Mouse (Mus musculus) G1E (cell line): ENCODE results near the gene Mreg.
"Not testable (repeated sequence)": the region's sequence is repeated elsewhere in the genome, so short reads cannot be mapped to it uniquely, and the experiment has no call there.

Experiments used
- CTCF ChIP-seq: IDR thresholded peaks from 2 replicates; pipeline ENCODE4 v1.5.1; 2012; ENCODE audit warnings: low read depth, low read length, inconsistent platforms, mixed read lengths
- GATA1 ChIP-seq: IDR thresholded peaks from 2 replicates; pipeline ENCODE4 v1.6.1; 2012; ENCODE audit warnings: borderline replicate concordance, low read length, inconsistent platforms, mixed read lengths
- TAL1 ChIP-seq: conservative IDR thresholded peaks from 2 replicates; pipeline ENCODE4 v1.6.1; 2012; ENCODE audit warnings: low read depth, low read length, inconsistent platforms, mixed read lengths

DNA sequence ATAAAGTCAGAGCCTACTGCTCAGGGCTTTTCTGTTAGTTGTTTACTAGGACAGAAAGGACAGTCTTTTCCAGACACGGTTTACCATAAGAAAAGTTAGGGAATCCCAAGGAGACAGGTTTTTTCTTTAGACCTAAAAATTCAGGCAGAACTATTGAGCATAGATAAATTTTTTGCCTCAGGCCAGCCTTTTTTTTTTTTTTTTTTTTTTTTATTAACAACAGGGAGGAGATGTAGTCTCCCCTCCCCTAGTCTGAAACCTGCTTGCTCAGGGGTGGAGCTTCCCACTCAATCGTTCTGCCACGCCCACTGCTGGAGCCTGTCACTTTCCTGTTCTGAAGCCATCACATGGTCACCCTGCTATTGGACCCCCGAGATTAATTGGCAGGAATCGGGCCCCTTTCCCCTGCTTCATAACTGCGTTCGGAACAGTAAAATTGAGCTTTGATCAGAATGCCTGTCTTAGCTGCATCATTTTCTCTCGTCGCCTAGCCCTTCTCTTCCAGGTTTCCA lies 36.2 kb upstream of the Mreg start:
- TF ChIP-seq CTCF, TAL1, GATA1: not testable (repeated sequence)
